Mouse (Mus musculus): Measurements from ENCODE around the gene Gpatch1.

DNA sequence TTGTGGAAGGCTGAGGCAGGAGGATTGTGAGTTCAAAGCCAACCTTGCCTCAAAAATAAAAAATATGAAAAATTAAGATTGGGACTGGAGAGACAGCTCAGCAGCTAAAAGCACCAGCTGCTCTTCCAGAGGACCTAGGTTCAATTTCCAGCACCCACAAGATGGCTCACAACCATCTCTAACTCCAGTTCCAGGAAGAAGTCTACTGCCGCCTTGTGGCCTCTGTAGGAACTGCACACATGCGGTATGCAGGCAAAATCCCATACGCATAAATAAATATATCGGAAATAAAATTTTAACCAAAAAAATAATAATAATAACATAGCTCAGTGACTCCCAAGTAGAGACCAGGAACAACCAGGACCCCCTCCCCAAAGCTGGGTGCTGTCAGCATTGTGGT lies 51.6 kb downstream of the Gpatch1 start:
- TF ChIP-seq CTCF (IDR thresholded peaks at IDR 0.05; ENCODE audit: low read depth, low read length) (peak; percentile 38; the same call in 1 of the 2 replicates), POLR2AphosphoS5 (IDR thresholded peaks at IDR 0.05; ENCODE audit: insufficient replicate concordance, low read depth, low read length) (no peak), GATA1 (IDR thresholded peaks at IDR 0.05; ENCODE audit: borderline replicate concordance, low read length) (no peak), TAL1 (conservative IDR thresholded peaks at IDR 0.05; ENCODE audit: low read depth, low read length) (no peak)
